Mouse (Mus musculus): ENCODE measurements at regions not wholly inside any gene's neighbourhood (a gene's known extent, or its start where the extent isn't known, plus 50 kb on each side); places are given as distances from the start of the nearest gene placed in this dataset.

GRCm38 (mm10) chr6:100923070-100923469, 89.6 kb downstream of the Ppp4r2 start:
- DNase-seq, result no peak
- intact Hi-C loops (cut with DNase I), result no loop called here

DNA sequence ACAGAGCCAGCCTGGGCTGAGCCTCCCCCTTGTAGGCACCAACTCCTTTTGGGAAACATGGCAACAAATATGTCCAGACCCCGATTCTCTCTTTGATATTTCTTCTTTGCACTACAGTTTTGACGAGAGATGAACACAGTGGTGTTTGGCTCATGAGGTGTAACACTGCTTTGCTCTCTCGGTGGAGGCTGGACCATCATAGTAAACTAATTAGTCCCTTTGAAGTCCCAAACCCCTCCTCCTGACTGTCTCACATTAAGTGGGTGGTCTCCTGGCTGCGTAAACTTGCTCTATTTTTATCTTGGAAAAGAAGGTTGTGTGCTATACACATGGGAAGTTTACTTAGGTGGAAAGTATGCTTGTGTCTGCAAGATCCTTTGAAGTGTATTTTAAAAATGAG, 90.3 kb downstream of the Ppp4r2 start:
- intact Hi-C loops (cut with DNase I), result no loop called here
- DNase-seq, result no peak

DNA sequence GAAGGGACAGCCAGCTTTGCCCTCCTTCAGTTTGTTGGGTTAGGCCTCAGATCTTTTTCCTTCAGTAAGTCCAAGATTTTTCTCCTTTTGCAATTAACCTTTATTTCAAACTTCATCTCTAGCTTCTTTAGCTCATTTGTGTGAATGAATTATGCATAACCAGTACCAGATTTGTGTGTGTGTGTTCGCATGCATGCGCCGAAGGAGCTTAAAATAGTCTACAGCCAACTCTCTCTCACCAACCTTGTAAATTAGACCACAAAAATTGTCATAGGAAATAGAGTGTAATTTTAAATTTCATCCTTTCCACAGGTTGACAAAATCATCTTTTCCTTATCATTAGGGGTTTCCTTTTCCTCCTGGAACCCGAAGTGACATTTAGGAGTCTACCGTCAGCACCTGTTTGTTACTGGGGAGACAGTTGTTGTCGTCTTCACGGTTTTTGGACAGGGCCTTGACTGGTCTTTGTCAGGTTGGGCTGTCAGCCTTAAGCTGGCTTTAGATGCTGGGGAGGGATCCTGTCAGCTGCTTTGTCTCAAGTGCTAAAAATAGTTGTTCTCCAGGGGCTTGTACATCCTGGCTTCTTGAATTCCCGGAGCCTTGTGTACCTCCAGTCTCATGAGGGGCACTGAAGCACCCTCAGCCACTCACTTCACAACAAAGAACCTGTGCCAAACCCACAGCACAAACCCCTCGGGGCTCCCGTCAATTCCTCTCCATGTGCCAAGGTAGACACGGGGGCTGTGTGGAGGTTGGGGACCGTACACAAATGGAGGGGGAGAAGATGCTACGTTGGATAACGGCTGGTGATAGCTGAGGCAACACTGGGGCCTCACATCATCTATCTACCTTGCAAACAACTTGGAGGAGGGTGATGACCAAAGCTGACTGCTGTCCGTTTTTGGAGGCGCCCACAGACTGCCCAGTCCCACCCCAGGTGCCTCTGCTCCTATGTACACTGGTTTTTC, 95.7 kb downstream of the Ppp4r2 start:
- intact Hi-C loops (cut with DNase I), result no loop called here

GRCm38 (mm10) chr6:100929759-100930358, 96.4 kb downstream of the Ppp4r2 start:
- intact Hi-C loops (cut with DNase I), result no loop called here
- no peak for DNase-seq

More for the DNA sequence above, 95.7 kb downstream of the Ppp4r2 start:
- no peak for DNase-seq

DNA sequence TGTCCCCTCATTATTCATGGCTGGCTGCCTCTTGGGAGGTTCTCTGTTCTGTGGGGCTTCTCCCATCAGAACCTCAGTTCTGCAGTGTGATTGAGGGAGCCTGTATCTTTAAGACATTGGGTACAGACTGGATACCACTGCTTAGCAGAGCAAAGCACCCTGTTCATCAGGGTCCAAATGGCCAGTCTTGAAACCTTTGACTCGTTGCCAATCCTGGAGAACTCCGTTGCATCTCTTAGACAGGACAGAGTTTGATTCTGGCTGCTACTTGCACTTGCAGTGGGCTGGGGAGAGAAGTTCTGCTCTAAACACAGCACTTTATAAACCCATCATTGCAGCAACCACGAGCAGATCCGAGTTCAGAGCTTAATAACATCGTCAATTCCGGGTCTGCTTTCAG, 97.3 kb downstream of the Ppp4r2 start:
- intact Hi-C loops (cut with DNase I), result no loop called here
- DNase-seq, result no peak

GRCm38 (mm10) chr6:100934424-100934823, 101.0 kb downstream of the Ppp4r2 start:
- DNase-seq, result no peak
- intact Hi-C loops (cut with DNase I), result no loop called here

DNA sequence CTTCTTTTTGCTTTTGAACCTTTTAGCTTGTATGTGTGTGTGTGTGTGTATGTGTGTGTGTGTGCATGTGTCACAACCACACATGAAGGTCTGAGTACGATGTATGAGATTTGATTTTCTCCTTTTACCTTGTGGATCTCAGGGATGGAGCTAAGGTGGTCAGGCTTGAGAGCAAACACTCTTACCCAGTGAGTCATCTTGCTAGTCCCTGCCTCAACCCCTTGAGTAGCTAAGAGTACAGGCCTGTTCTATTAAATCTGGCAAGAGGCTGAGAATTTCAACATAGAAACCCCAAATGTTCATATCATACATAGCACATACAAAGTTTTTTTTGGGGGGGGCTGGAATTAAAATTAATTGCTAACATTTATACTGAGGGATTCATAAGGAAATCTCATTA, 104.4 kb downstream of the Ppp4r2 start:
- DNase-seq, result no peak
- intact Hi-C loops (cut with DNase I), result no loop called here

DNA sequence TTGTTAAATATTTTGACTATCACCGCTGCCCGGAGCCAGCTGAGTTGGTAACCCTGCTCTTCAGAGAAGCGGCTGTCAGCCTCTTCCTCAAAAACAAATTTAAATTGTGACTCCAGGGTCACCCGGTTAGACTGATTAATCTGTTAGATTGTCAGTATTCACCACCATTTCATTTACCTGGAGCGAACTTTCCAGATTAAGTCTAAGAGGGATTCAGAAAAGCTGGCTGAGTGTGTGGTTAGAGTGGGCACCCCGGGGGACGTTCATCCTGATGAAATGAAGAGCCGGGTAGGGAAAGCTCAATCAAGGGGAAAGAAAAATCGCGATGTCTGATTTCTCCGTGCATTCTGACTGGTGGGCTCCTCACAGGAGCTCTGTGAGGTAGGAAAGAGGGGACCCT, 105.0 kb downstream of the Ppp4r2 start:
- intact Hi-C loops (cut with DNase I), result no loop called here
- DNase-seq, result no peak

- intact Hi-C loops (cut with DNase I), result no loop called here
- no peak for DNase-seq
Observed at GRCm38 (mm10) chr6:100939042-100939441, 105.6 kb downstream of the Ppp4r2 start.

DNA sequence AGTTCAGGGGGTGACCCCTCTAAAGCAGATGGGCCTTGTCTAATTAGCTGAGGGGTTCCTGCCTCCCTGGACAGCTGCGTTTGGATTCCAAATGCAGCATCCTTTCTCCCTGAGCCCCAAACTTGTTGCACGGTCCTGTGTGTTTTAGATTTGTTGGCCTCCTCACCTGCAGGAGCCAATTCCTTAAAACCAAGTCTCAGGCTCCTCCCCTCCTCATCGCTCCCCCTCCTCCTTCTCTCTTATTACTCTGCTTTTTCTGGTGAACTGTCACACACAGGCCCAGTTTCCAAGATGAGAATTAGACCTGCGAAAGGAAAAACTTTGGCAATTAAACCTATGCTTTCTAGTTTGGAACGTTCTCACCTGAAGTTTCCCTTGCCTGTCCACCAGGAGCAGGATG, 106.3 kb downstream of the Ppp4r2 start:
- DNase-seq, result no peak
- intact Hi-C loops (cut with DNase I), result no loop called here

DNA sequence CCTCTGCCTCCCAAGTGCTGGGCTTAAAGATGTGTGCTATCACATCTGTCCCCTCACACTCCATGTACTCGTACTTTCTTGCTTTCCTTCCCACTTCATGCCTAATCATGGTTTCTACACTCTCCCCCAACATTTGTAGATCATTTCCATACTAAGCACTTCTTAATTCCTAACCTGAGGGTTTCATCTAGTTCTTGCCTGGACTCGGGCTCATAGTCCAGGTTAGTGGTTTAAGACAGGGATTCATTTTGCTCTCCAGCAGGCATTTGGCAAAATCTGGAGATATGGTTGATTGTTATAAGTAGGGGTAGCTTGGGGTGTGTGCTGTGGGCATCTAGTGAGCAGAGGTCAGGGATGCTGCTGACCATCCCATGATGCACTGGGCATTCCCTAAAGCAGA, 108.3 kb downstream of the Ppp4r2 start:
- no peak for DNase-seq
- intact Hi-C loops (cut with DNase I), result no loop called here

DNA sequence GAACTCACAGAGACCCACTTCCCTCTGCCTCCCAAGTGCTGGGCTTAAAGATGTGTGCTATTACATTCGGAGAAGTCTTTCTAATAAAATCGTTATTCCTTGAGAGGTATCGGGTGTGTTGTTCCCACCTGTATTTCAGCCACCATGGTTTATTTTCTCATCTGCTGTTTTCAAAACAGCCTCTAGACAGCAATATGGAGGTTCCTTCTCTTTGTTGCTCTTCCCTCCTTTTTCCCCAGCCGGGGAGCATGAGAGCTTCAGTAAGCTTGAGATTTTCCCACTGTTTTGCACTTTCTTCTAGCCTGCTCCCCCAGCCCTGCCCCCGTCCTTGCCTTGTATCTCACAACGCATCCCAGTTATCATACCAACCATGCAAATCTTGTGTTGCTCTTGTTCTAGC, 109.5 kb downstream of the Ppp4r2 start:
- no peak for DNase-seq
- intact Hi-C loops (cut with DNase I), result no loop called here

- intact Hi-C loops (cut with DNase I), result no loop called here
Observed at GRCm38 (mm10) chr6:100945796-100946195, 112.4 kb downstream of the Ppp4r2 start.

DNA sequence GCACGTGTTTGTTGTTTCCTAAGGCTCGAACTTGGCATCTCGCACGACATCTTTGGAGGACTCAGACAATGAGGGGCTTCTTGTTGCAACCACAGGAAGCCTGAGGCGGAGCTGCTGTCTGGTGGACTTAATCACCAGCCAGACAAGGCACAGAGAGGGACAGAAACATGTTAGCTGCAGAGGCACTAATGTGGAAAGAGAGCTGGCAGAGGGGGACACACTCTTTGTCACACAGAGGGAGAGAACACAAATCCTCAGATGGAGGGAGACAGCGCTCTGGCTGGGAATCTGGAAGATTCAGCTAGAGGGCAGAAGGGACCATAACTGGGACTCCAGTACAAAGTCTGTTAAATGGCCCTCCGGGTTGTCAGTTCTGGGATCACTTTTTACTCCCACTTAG, 114.9 kb downstream of the Ppp4r2 start:
- intact Hi-C loops (cut with DNase I), result no loop called here
- DNase-seq, result no peak

More at GRCm38 (mm10) chr6:100945796-100946195, 112.4 kb downstream of the Ppp4r2 start:
- DNase-seq, result no peak

DNA sequence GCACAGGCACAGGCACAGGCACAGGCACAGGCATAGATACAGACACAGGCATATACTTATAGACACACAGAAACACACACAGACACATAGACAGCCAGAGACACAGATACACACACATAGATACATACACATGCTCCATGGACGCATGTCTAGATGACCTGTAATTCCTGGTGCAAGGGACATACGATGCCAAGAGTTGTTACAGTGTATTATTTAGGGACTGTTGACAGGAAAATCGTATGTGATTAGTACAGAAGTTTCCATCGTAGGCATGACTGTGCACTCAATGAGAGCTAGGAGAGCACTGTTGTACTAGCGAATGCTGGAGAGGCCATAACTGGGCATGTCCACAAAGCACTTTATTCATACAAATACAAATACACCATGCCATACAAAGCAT, 118.2 kb downstream of the Ppp4r2 start:
- intact Hi-C loops (cut with DNase I), result no loop called here
- no peak for DNase-seq

- intact Hi-C loops (cut with DNase I), result no loop called here
- DNase-seq, result no peak
Observed at GRCm38 (mm10) chr6:100952470-100952869, 119.0 kb downstream of the Ppp4r2 start.

- no peak for DNase-seq
- intact Hi-C loops (cut with DNase I), result no loop called here
Observed at GRCm38 (mm10) chr6:100954563-100954962, 121.1 kb downstream of the Ppp4r2 start.

DNA sequence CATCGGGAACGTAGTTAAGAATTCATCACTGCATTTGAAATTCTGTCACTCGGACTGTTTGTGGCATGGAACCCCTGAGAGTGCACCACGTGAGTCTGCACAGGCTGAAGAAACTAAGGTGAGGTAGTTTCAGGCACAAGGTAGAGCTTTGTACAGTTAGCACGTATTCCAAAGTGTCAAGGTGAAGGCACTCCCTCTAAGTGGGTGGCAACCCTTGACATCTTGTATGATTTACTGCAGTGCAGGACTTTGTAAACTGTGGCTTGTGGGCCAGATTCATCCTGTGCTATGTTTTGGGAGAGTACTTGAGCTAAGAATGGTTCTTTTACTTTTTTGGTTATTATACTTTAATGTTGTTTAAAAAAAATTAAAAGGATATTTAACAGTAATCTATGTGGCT, 133.1 kb downstream of the Ppp4r2 start:
- intact Hi-C loops (cut with DNase I), result no loop called here

DNA sequence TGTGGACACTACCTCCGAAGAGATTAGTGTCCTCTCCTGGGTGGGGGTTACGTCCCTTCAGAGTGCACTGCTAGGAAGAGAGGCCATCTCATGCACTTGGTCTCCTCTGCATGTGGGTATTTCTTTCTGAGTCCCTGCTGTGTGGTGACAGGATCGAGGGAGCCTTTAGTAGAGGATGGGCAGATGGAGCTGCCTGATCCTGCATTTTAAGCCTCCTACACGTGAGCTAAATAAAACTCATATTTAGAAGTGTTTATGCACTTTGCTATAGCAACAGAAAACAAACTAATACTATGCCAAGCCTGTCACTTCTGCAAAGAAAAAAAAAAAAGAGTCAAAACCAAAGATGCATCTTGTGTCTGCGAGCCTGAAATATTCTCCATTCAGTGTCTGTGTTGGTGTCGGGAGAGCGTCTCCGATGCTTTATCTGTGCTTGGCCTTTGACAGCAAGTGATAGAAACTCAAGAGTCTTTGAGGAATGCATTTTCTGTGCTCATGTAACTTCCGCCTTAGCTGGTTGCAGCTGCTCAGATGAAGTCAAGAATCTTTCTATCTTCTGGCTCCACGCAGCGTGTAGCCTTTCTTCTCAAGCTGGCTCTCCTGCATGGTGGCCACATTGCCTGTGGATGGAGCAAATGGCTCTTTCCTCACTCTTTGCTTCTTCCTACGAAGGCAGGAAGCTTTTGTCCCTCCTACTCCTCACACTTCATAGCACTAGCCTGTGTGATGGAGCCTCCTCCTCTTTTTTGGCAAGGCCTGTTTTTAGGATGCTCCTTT, 134.8 kb downstream of the Ppp4r2 start:
- intact Hi-C loops (cut with DNase I), result no loop called here
- no peak for DNase-seq

More for the DNA sequence above, 133.1 kb downstream of the Ppp4r2 start:
- DNase-seq, result no peak

GRCm38 (mm10) chr6:100968960-100969359, 135.5 kb downstream of the Ppp4r2 start:
- intact Hi-C loops (cut with DNase I), result no loop called here
- DNase-seq, result no peak

DNA sequence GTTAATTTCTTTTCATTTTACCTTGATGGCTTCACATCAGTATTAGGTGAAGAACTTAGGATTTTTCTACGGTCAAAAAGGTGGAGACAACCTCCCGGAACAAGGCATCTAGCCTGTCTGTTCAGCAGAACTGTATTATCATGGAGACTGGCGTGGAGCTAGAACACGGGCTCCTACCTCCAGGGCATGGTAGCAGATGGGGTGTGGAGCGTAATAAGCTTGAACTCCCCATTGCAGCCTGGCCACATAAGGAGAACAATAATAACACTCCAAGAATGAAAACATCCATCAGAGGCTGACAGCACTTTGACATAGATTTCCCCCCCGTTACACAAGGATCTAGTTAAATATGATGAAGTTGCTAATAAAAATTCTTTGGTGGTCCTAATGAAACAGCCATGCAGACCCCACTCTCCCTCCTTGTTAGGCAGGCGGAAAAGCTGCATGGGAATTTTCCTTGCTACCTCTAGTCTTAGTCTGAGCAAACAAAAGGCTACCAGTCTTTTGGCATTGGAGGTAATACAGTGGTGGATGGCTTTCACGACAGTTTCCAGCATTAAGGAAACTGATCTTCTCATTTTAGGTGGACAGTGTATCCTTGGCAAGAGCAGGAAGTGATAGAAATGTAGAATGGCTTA, 137.5 kb downstream of the Ppp4r2 start:
- DNase-seq, result no peak
- intact Hi-C loops (cut with DNase I), result no loop called here
